Mouse (Mus musculus) left cerebral cortex, adult 9 months (tissue): ENCODE measurements around the gene Cdc6.

ENCODE experiments used
- DNase-seq, 2 experiments: peaks; one replicate each; pipeline ENCODE4 v3.0.0; 2022; ENCODE audit warnings: low spot score in 2 of 2

The Cdc6 gene

GRCm38 (mm10) chr11:98961051-98961592, 53.5 kb downstream of the Cdc6 start:
- no peak for DNase-seq

GRCm38 (mm10) chr11:98961766-98962165, 54.2 kb downstream of the Cdc6 start:
- DNase-seq, result no peak

- DNase-seq, result no peak
Observed at GRCm38 (mm10) chr11:98962421-98963095, 55.0 kb downstream of the Cdc6 start.

GRCm38 (mm10) chr11:98963191-98964021, 55.8 kb downstream of the Cdc6 start:
- no peak for DNase-seq

GRCm38 (mm10) chr11:98964201-98964615, 56.6 kb downstream of the Cdc6 start:
- no peak for DNase-seq

- DNase-seq, result no peak
Observed at GRCm38 (mm10) chr11:98964616-98965415, 57.2 kb downstream of the Cdc6 start.

- no peak for DNase-seq
Observed at GRCm38 (mm10) chr11:98965416-98966077, 57.9 kb downstream of the Cdc6 start.

- DNase-seq, result peak in 1 of 2 experiments; percentile 73
Observed at GRCm38 (mm10) chr11:98966499-98967141, 59.0 kb downstream of the Cdc6 start.

GRCm38 (mm10) chr11:98968079-98968478, 60.5 kb downstream of the Cdc6 start:
- DNase-seq, result no peak

- DNase-seq, result no peak
Observed at GRCm38 (mm10) chr11:98968716-98969495, 61.3 kb downstream of the Cdc6 start.

GRCm38 (mm10) chr11:98969496-98969927, 61.9 kb downstream of the Cdc6 start:
- DNase-seq, result peak in 1 of 2 experiments; percentile 82

- no peak for DNase-seq
Observed at GRCm38 (mm10) chr11:98970191-98970925, 62.8 kb downstream of the Cdc6 start.

- no peak for DNase-seq
Observed at GRCm38 (mm10) chr11:98971316-98972031, 63.9 kb downstream of the Cdc6 start.

- peak in 1 of 2 experiments; percentile 82 for DNase-seq
Observed at GRCm38 (mm10) chr11:98972215-98972614, 64.6 kb downstream of the Cdc6 start.

GRCm38 (mm10) chr11:98972801-98973360, 65.3 kb downstream of the Cdc6 start:
- DNase-seq, result no peak
